Mouse (Mus musculus) heart, embryonic 15.5 days (tissue): Measurements from ENCODE around the gene Pstk. TPM values are rescaled to one million over a fixed set of nuclear protein-coding genes. Genes with fewer than 3 reads are reported as not detected.

Experiments used
- ATAC-seq: fragments of 200-750 bp; cut with Nextera tagmentation; replicated peaks from 2 replicates; pipeline ENCODE4 v1.8.0; 2017; ENCODE audit warnings: low read depth, moderate TSS enrichment; ENCODE audit not compliant: insufficient number of reproducible peaks, insufficient read depth, low FRiP score
- H3K27ac ChIP-seq: fragments of 300-500 bp; sonication (generic); 2 replicates; pipeline ENCODE4 v1.5.1; 2015; ENCODE audit warnings: mild to moderate bottlenecking, inconsistent platforms
- H3K27me3 ChIP-seq: fragments of 300-500 bp; sonication (generic); 2 replicates; pipeline ENCODE4 v1.6.1; 2015; ENCODE audit warnings: inconsistent platforms
- H3K36me3 ChIP-seq: fragments of 300-500 bp; sonication (generic); 2 replicates; pipeline ENCODE4 v1.6.1; 2015; ENCODE audit warnings: mild to moderate bottlenecking, inconsistent platforms
- H3K4me1 ChIP-seq: fragments of 300-500 bp; sonication (generic); replicated peaks from 2 replicates; pipeline ENCODE4 v1.6.1; 2015; ENCODE audit warnings: inconsistent platforms
- H3K4me2 ChIP-seq: fragments of 300-500 bp; sonication (generic); 2 replicates; pipeline ENCODE4 v1.6.1; 2015; ENCODE audit warnings: inconsistent platforms, mild to moderate bottlenecking, moderate library complexity
- H3K4me3 ChIP-seq: fragments of 300-500 bp; sonication (generic); 2 replicates; pipeline ENCODE4 v1.5.1; 2015; ENCODE audit warnings: mild to moderate bottlenecking, inconsistent platforms
- H3K9ac ChIP-seq: fragments of 300-500 bp; sonication (generic); 2 replicates; pipeline ENCODE4 v1.6.1; 2015; ENCODE audit warnings: mild to moderate bottlenecking, inconsistent platforms
- H3K9me3 ChIP-seq: fragments of 300-500 bp; sonication (generic); replicated peaks from 2 replicates; pipeline ENCODE4 v1.6.1; 2016; ENCODE audit warnings: inconsistent platforms
- WGBS: fragments of 180-500 bp; shearing (Covaris S2); methylation state at CpG from one replicate; pipeline ENCODE4 v1.1.7; 2015; ENCODE audit warnings: mixed read lengths; 5-methylcytosine and 5-hydroxymethylcytosine counted together
- polyA plus RNA-seq: library from polyadenylated mRNA; unstranded; fragments of >200 nt; fragmentation: Nextera tagmentation; extraction: Ambion mirVana; gene quantifications from 2 replicates; pipeline ENCODE4 v1.2.1, GENCODE M21; 2015

Gene Pstk
- polyA plus RNA-seq, 1 experiment from 2014 or later = 84.9 TPM

DNA sequence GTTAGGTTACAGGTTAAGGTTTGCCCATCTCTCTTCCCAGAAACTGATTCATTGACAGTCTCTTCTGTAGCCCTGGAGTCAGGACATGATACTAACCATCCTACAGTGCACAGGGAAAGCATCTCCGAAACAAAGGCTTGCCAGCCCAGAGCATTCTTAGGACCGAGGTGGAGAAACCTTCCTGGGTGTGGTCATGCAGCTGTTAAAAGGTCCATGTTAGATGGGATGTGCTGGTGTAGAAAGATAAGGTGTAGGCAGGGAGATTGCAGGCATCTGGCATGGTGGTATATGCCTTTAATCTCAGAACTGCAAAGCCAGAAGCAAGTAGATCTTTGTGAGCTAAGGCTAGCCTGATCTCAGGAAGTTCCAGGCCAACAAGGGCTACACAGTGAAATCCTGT, 54.0 kb downstream of the Pstk start:
- Histone ChIP-seq H3K4me3 (no peak overlapping the region), H3K27me3 (no peaks in the 10 kb centered on the region), H3K36me3 (peaks cover 14% of the 10 kb centered on the region; the same call in 1 of the 2 replicates), H3K4me2 (no peak overlapping the region), H3K9ac (no peak overlapping the region), H3K27ac (no peak overlapping the region), H3K4me1 (no peaks in the 10 kb centered on the region), H3K9me3 (no peaks in the 10 kb centered on the region)
- no peak for ATAC-seq
- WGBS = 59% methylated on average over 2 of the region's 2 CpGs

GRCm38 (mm10) chr7:131427331-131427730, 56.4 kb downstream of the Pstk start:
- Histone ChIP-seq H3K9ac (no peak overlapping the region), H3K36me3 (peaks cover 24% of the 10 kb centered on the region), H3K4me2 (no peak overlapping the region), H3K27ac (no peak overlapping the region), H3K27me3 (no peaks in the 10 kb centered on the region), H3K4me1 (no peaks in the 10 kb centered on the region), H3K9me3 (no peaks in the 10 kb centered on the region), H3K4me3 (no peak overlapping the region)
- no peak for ATAC-seq
- 78% methylated on average over 5 of the region's 5 CpGs for WGBS

DNA sequence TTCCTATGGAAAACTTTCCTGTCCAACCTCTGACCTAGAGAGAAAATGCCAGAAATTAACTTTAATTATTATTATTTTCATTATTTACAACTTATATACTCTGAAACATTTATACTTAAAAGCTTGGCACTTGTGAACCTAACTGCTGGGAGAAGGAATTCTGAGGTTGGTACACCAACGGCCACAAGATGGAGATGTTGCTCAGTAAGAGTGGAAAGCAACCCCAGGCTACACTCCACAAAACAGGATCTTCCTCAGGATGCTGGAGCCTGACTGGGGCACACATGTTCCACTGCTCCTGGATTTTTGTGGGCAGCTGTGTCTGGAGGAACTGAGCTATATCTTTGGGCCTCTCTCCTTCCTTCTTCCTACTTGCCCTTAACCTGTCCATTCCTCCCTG, 61.3 kb downstream of the Pstk start:
- peaks cover 17% of the 10 kb centered on the region for H3K36me3 ChIP-seq
- H3K27ac ChIP-seq = no peak overlapping the region
- no peaks in the 10 kb centered on the region for H3K4me1 ChIP-seq
- H3K4me3 ChIP-seq = no peak overlapping the region
- 28% methylated on average over 1 of the region's 1 CpGs for WGBS
- H3K4me2 ChIP-seq = no peak overlapping the region
- H3K9me3 ChIP-seq = no peaks in the 10 kb centered on the region
- H3K27me3 ChIP-seq = no peaks in the 10 kb centered on the region
- ATAC-seq = no peak
- no peak overlapping the region for H3K9ac ChIP-seq

DNA sequence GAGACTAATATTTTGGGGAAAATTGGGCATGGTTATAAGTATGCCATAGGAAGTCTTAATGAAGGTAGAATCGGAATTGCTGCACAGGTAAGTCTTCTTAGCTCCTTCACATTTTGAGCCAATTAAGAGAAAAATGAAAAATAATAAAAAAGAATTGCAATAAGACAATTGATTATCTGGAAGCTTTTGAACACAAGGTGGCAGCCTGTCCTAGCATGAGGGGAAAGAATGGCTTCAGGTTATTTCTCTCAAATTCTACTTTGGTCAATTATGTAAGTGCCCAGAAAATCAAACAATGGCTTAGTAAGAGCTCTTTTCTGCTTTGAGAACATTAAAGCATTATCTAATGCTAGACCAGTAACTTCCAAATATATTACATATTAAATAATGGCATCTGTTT, 63.3 kb downstream of the Pstk start:
- Histone ChIP-seq H3K9ac (no peak overlapping the region), H3K36me3 (peaks cover 10% of the 10 kb centered on the region), H3K27me3 (no peaks in the 10 kb centered on the region), H3K4me1 (no peaks in the 10 kb centered on the region), H3K4me2 (no peak overlapping the region), H3K4me3 (no peak overlapping the region), H3K27ac (no peak overlapping the region), H3K9me3 (no peaks in the 10 kb centered on the region)
- ATAC-seq = no peak
- WGBS = 76% methylated on average over 1 of the region's 1 CpGs

DNA sequence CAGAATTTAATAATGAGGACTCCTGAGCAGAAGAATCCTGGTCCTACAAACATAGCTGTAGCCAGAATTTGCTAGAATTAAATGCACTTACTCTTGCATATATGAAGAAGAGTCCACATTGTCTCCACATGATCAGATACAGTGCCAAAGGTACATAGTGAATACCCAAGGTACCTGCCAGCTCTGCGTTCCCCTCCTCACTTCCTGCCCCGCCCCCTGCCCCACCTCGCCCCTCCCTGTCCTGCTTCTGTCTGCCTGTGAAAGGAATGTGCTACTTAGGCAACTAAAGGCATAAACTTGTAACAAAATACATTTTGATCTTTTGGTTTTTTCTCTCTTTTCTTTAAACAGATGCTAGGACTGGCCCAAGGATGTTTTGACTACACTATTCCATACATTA, 66.1 kb downstream of the Pstk start:
- H3K36me3 ChIP-seq = peaks cover under 1% of the 10 kb centered on the region; the same call in 1 of the 2 replicates
- ATAC-seq = no peak
- no peaks in the 10 kb centered on the region for H3K27me3 ChIP-seq
- H3K9me3 ChIP-seq = no peaks in the 10 kb centered on the region
- no peaks in the 10 kb centered on the region for H3K4me1 ChIP-seq
- 65% methylated on average over 3 of the region's 3 CpGs for WGBS
- H3K4me2 ChIP-seq = no peak overlapping the region
- no peak overlapping the region for H3K4me3 ChIP-seq
- no peak overlapping the region for H3K27ac ChIP-seq
- H3K9ac ChIP-seq = no peak overlapping the region

Other genes with a start within 250 kb of the Pstk start
- not detected in 2 replicates for gene 4933402N03Rik, start 224.8 kb upstream of the Pstk start, polyA plus RNA-seq
- gene 5430419D17Rik, start 196.7 kb upstream of the Pstk start, polyA plus RNA-seq = 0.25 and 0.30 TPM in 2 replicates
- 0.62 and 0.68 TPM in 2 replicates for gene Cuzd1, start 48.8 kb upstream of the Pstk start, polyA plus RNA-seq
- not detected in 2 replicates for gene Fam24b, start 41.6 kb upstream of the Pstk start, polyA plus RNA-seq
- not detected in 2 replicates for gene Fam24a, start 37.3 kb upstream of the Pstk start, polyA plus RNA-seq
- 15.4 and 16.1 TPM in 2 replicates for gene 2310057M21Rik, start 8.4 kb upstream of the Pstk start, polyA plus RNA-seq
- gene Ikzf5, start 39.4 kb downstream of the Pstk start, polyA plus RNA-seq = 8.6 and 8.7 TPM in 2 replicates
- gene Acadsb, start 39.5 kb downstream of the Pstk start, polyA plus RNA-seq = 93.0 and 94.9 TPM in 2 replicates
- gene Hmx3, start 171.7 kb downstream of the Pstk start, polyA plus RNA-seq = not detected in 2 replicates
- gene Hmx2, start 177.6 kb downstream of the Pstk start, polyA plus RNA-seq = 0.09 TPM in 1 of 2 replicates, not detected in the other
- 111 and 135 TPM in 2 replicates for gene Bub3, start 189.1 kb downstream of the Pstk start, polyA plus RNA-seq